Comparison of ENCODE assay signal across 8 mouse cellular contexts in the genomic region with DNA sequence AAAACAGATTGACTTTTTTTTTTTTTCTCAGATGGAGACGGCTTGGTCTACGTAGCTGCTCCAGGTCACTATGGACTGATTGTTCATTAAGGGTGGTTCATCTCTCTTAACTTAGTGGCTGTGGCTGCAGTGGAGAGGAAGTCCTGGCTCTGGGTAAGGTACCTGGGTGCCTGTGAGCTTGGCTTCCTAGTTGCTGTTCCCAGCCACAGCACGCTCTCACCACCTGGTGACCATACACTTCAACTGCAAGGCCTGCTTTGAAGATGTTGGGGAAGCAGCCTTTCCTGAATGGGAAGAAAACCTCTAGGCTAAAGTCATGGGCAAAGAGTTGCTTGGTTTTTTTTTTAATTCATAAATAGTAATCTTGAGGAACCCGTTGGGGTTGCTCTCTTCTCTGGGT.
A peak's percentile ranks its signal among the peaks of the same experiment; 100 is the strongest.
DNase-seq lines count a peak whose midpoint lies in the region; ATAC-seq lines count a peak whose summit lies in the region.

No protein-coding gene starts in this region.

- H3K27ac ChIP-seq in forebrain, embryonic 16.5 days (ENCODE audit: low read length), result no peak overlapping the region
- H3K27ac ChIP-seq in forebrain, embryonic 12.5 days, result no peak overlapping the region
- no peak overlapping the region for H3K27ac ChIP-seq in stomach, embryonic 16.5 days (ENCODE audit: low read length)

- no peak overlapping the region for H3K9ac ChIP-seq in forebrain, embryonic 16.5 days (replicated peaks; ENCODE audit: low read depth, low read length)
- no peak overlapping the region for H3K9ac ChIP-seq in forebrain, embryonic 12.5 days
- H3K9ac ChIP-seq in stomach, embryonic 16.5 days (ENCODE audit: low read length), result no peak overlapping the region

- 57% methylated on average over 4 of the region's 4 CpGs for WGBS in forebrain, embryonic 16.5 days
- WGBS in forebrain, embryonic 12.5 days, result 59% methylated on average over 4 of the region's 4 CpGs
- 40% methylated on average over 4 of the region's 4 CpGs for WGBS in stomach, embryonic 16.5 days

- no peak overlapping the region for H3K4me2 ChIP-seq in forebrain, embryonic 16.5 days (ENCODE audit: low read length)
- H3K4me2 ChIP-seq in forebrain, embryonic 12.5 days, result no peak overlapping the region
- H3K4me2 ChIP-seq in stomach, embryonic 16.5 days (ENCODE audit: low read depth, low read length), result no peak overlapping the region

- no peaks in the 10 kb centered on the region for H3K4me1 ChIP-seq in forebrain, embryonic 16.5 days (replicated peaks; ENCODE audit: control insufficient read depth, insufficient read depth, low read length)
- H3K4me1 ChIP-seq in forebrain, embryonic 12.5 days, result no peaks in the 10 kb centered on the region
- no peaks in the 10 kb centered on the region for H3K4me1 ChIP-seq in stomach, embryonic 16.5 days (ENCODE audit: control insufficient read depth, insufficient read depth, low read length)

- H3K36me3 ChIP-seq in forebrain, embryonic 16.5 days (ENCODE audit: control insufficient read depth, insufficient read depth), result no peaks in the 10 kb centered on the region
- H3K36me3 ChIP-seq in forebrain, embryonic 12.5 days (replicated peaks), result no peaks in the 10 kb centered on the region
- H3K36me3 ChIP-seq in stomach, embryonic 16.5 days (ENCODE audit: control insufficient read depth, insufficient read depth, low read length), result no peaks in the 10 kb centered on the region

- no peak overlapping the region for H3K4me3 ChIP-seq in forebrain, embryonic 16.5 days (replicated peaks; ENCODE audit: low read length)
- H3K4me3 ChIP-seq in forebrain, embryonic 12.5 days (replicated peaks), result no peak overlapping the region
- H3K4me3 ChIP-seq in stomach, embryonic 16.5 days (replicated peaks; ENCODE audit: low read length), result no peak overlapping the region

- 0 out of 2 replicates have a peak, but pooled peaks have one; percentile 19 for ATAC-seq in forebrain, embryonic 16.5 days
- no peak for ATAC-seq in forebrain, embryonic 12.5 days (ENCODE audit: low FRiP score)
- 0 out of 2 replicates have a peak, but pooled peaks have one; percentile 34 for ATAC-seq in monocyte, adult 5-6 weeks (replicated peaks; ENCODE audit: insufficient number of reproducible peaks, low FRiP score, low TSS enrichment, poor library complexity, severe bottlenecking)
- ATAC-seq in stomach, embryonic 16.5 days (ENCODE audit: insufficient read depth, low FRiP score), result peak; percentile 59; the same call in 1 of the 2 replicates

- no peaks in the 10 kb centered on the region for H3K27me3 ChIP-seq in forebrain, embryonic 16.5 days (replicated peaks; ENCODE audit: control insufficient read depth, insufficient read depth, low read length)
- H3K27me3 ChIP-seq in forebrain, embryonic 12.5 days, result no peaks in the 10 kb centered on the region
- no peaks in the 10 kb centered on the region for H3K27me3 ChIP-seq in stomach, embryonic 16.5 days (ENCODE audit: control insufficient read depth, insufficient read depth, low read length)

- no peaks in the 10 kb centered on the region for H3K9me3 ChIP-seq in forebrain, embryonic 16.5 days (ENCODE audit: control insufficient read depth, low read length)
- no peaks in the 10 kb centered on the region for H3K9me3 ChIP-seq in forebrain, embryonic 12.5 days
- no peaks in the 10 kb centered on the region for H3K9me3 ChIP-seq in stomach, embryonic 16.5 days (replicated peaks; ENCODE audit: control insufficient read depth, low read length)

- peak; percentile 45 to 55 for DNase-seq in CD8-positive naive resting alpha-beta T cell, adult 2 months (ENCODE audit: low read depth in 2 of 2, low spot score in 2 of 2)
- DNase-seq in c-Kit-positive CD71-positive TER-119-negative erythroid progenitor cells, embryonic 14.5 days (ENCODE audit: low read depth), result peak; percentile 34
- peak; percentile 78 for DNase-seq in induced T-regulatory cell, adult 2 months (ENCODE audit: low read depth)
- peak; percentile 74 for DNase-seq in liver
